In genomic region chr16:95231768-95232167, GRCm38 (mm10) we compare ENCODE assay signal across 26 mouse cellular contexts. TPM values are rescaled to one million over a fixed set of nuclear protein-coding genes. Genes with fewer than 3 reads are reported as not detected.
"Had no signal": no experiment of that assay in that cellular context is flagged by ENCODE, and none has a peak within 500 bp of the region (broad histone marks: within the 10 kb centered on the region; RNA-seq: fewer than 3 reads in every experiment).

No protein-coding gene starts in this region.

- H3K4me1 ChIP-seq: heart, embryonic 13.5 days; heart, embryonic 15.5 days; hindbrain, embryonic 13.5 days; hindbrain, embryonic 15.5 days; kidney, embryonic 15.5 days; limb, embryonic 13.5 days; liver, embryonic 12.5 days had no signal

- H3K27ac ChIP-seq: heart, embryonic 13.5 days; heart, embryonic 15.5 days; hindbrain, embryonic 13.5 days; hindbrain, embryonic 15.5 days; hindbrain, postnatal 0 days; kidney, embryonic 15.5 days; kidney, postnatal 0 days; limb, embryonic 13.5 days; limb, embryonic 15.5 days; liver, embryonic 12.5 days had no signal

- DNase-seq: gastrocnemius, postnatal 10 days; gastrocnemius, postnatal 36 days; heart, adult 18-20 months; heart, postnatal 14 days; heart, postnatal 36 days; kidney, adult 11 months; kidney, adult 2 months; kidney, adult 9 months; kidney, postnatal 14 days; kidney, postnatal 36 days; layer of hippocampus, adult 9-11 months; layer of hippocampus, postnatal 36 days; left cerebral cortex, postnatal 4 days had no signal

- H3K4me3 ChIP-seq: heart, embryonic 13.5 days; heart, embryonic 15.5 days; hindbrain, embryonic 13.5 days; hindbrain, embryonic 15.5 days; kidney, embryonic 15.5 days; limb, embryonic 13.5 days; limb, embryonic 15.5 days; liver, embryonic 12.5 days had no signal

- H3K4me2 ChIP-seq: heart, embryonic 11.5 days; heart, embryonic 13.5 days; heart, embryonic 15.5 days; hindbrain, embryonic 13.5 days; hindbrain, embryonic 15.5 days; kidney, embryonic 15.5 days; limb, embryonic 13.5 days; limb, embryonic 15.5 days; liver, embryonic 12.5 days had no signal

- H3K27me3 ChIP-seq: heart, embryonic 13.5 days; heart, embryonic 15.5 days; hindbrain, embryonic 13.5 days; hindbrain, embryonic 15.5 days; kidney, embryonic 15.5 days; limb, embryonic 13.5 days; limb, embryonic 15.5 days; liver, embryonic 12.5 days had no signal

- ATAC-seq: hindbrain, postnatal 0 days; intestine, embryonic 16.5 days; liver, embryonic 12.5 days had no signal

- H3K36me3 ChIP-seq: heart, embryonic 13.5 days; heart, embryonic 15.5 days; hindbrain, embryonic 13.5 days; hindbrain, embryonic 15.5 days; kidney, embryonic 15.5 days; limb, embryonic 13.5 days; limb, embryonic 15.5 days; liver, embryonic 12.5 days had no signal

- H3K9me3 ChIP-seq: heart, embryonic 13.5 days; heart, embryonic 15.5 days; hindbrain, embryonic 13.5 days; hindbrain, embryonic 15.5 days; kidney, embryonic 15.5 days; limb, embryonic 13.5 days; limb, embryonic 15.5 days; liver, embryonic 12.5 days had no signal

- H3K9ac ChIP-seq: heart, embryonic 13.5 days; heart, embryonic 15.5 days; hindbrain, embryonic 13.5 days; hindbrain, embryonic 15.5 days; kidney, embryonic 15.5 days; limb, embryonic 13.5 days; limb, embryonic 15.5 days; liver, embryonic 12.5 days had no signal

RNA-seq across cellular contexts. Expression of gene Kcnj15, which starts 25.6 kb away (rescaled TPM):
- total RNA-seq: hematopoietic stem cell, adult 5-6 weeks; layer of hippocampus, postnatal 36 days had no signal
